Mouse (Mus musculus) testis, adult 2 months (tissue): ENCODE measurements around the gene A830005F24Rik.

Source experiments
- CTCF ChIP-seq: fragments of 200-500 bp; IDR thresholded peaks from 2 replicates; pipeline ENCODE4 v1.5.1; 2012; ENCODE audit warnings: low read depth, mild to moderate bottlenecking, inconsistent platforms, low read length, moderate library complexity; ENCODE audit not compliant: control insufficient read depth, insufficient read depth, insufficient replicate concordance
- POLR2A ChIP-seq: fragments of 200-500 bp; IDR thresholded peaks from 2 replicates; pipeline ENCODE4 v1.6.1; 2012; ENCODE audit warnings: low read depth, mild to moderate bottlenecking, inconsistent platforms, low read length, moderate library complexity; ENCODE audit not compliant: control insufficient read depth

DNA sequence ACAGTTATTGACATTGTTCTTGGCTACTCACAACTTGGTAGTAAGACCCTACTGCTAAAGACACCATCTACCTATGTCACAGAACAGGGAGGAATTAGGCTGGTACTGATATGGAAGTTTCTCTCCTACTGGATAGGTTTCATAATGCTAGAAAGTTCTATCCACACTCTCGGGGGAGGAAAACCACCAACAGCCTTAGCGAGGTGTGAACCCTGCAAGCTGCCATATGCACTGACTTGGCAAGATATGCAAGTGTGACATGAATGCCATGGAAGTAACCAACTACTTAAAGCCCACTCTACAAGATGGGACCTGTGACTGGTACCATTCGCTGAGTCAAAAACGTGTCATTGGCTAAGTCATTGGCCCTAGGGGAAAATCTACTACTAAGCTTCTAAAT is 29.8 kb upstream of the A830005F24Rik start:
- TF ChIP-seq POLR2A (no peak), CTCF (no peak)
